Mouse (Mus musculus) skeletal muscle tissue, adult 2 months (tissue): ENCODE data around the gene Tbc1d7.

Experiments used
- DNase-seq: peaks from one replicate; pipeline ENCODE4 v3.0.0-alpha.2; 2012; ENCODE audit warnings: low read depth, low spot score

Gene Tbc1d7

GRCm38 (mm10) chr13:43134468-43134867, 36.8 kb downstream of the Tbc1d7 start:
- no peak for DNase-seq

DNA sequence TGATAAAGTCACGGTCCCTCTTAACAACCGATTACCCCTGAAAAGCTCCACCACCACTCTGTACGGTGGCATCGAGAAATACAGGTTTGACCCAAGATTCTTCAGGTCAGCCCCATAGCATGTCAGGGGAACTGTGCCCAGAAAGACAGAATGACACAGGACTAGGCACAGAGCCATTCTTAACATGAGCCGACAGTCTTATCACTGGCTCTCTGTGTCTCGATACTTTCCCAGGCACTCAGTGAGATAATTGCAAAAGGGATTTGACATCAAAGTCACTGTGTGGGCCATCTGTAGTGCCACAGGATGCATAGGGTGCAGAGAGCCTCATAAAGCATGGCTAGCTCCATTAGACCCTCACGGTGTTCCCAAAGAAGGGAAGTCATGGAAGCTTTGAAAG, 37.9 kb downstream of the Tbc1d7 start:
- no peak for DNase-seq

- DNase-seq, result no peak
These were observed 38.4 kb downstream of the Tbc1d7 start for GRCm38 (mm10) chr13:43132859-43133258.

GRCm38 (mm10) chr13:43131741-43132191, 39.5 kb downstream of the Tbc1d7 start:
- peak; percentile 13 for DNase-seq

GRCm38 (mm10) chr13:43130161-43130560, 41.1 kb downstream of the Tbc1d7 start:
- no peak for DNase-seq

GRCm38 (mm10) chr13:43124683-43125074, 46.6 kb downstream of the Tbc1d7 start:
- DNase-seq, result no peak

GRCm38 (mm10) chr13:43123895-43124682, 47.2 kb downstream of the Tbc1d7 start:
- no peak for DNase-seq

- DNase-seq, result peak; percentile 13
These were observed 48.8 kb downstream of the Tbc1d7 start for GRCm38 (mm10) chr13:43122306-43123070.

GRCm38 (mm10) chr13:43113141-43113540, 58.2 kb downstream of the Tbc1d7 start:
- DNase-seq, result no peak

- no peak for DNase-seq
These were observed 58.6 kb downstream of the Tbc1d7 start for GRCm38 (mm10) chr13:43112707-43113106.

- no peak for DNase-seq
These were observed 59.0 kb downstream of the Tbc1d7 start for GRCm38 (mm10) chr13:43112280-43112679.

- DNase-seq, result no peak
These were observed 66.8 kb downstream of the Tbc1d7 start for GRCm38 (mm10) chr13:43104496-43104895.

DNA sequence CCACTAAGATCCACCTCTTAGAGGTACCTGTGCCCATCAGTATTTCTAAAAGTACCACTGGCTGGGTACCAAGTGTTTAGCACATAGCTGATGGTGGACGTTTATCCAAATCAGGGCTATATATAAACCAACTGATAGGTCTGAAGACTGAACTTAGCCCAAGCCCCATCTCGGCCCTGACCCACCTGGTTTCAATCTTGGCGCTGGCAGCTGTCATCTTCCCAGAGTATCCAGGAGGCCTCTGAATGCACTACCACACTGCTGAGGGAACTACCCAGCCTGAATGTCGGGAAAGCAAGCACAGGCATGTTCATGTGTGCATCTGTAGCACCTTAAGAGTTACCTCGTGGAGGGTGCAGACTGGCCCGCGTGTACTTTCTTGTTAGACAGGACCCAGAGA, 68.4 kb downstream of the Tbc1d7 start:
- DNase-seq, result no peak
